Mouse (Mus musculus): ENCODE data around the gene Cabin1. TPM values are rescaled to one million over a fixed set of nuclear protein-coding genes. Genes with fewer than 3 reads are reported as not detected.

Cabin1 gene
- polyA plus RNA-seq, 2 experiments: 32.3 to 42.6 TPM

GRCm38 (mm10) chr10:75694567-75694966 lies 69.6 kb downstream of the Cabin1 start:
- Histone ChIP-seq H3K4me2 (replicated peaks; ENCODE audit: low read depth, low read length, severe bottlenecking) (no peak overlapping the region), H3K4me1 (ENCODE audit: control insufficient read depth, insufficient read depth, low read length) (no peaks in the 10 kb centered on the region), H3K36me3 (ENCODE audit: control insufficient read depth, insufficient read depth, low read length) (peaks cover 86% of the 10 kb centered on the region), H3K27me3 (ENCODE audit: control insufficient read depth, insufficient read depth, low read length) (no peaks in the 10 kb centered on the region), H3K9me3 (ENCODE audit: control insufficient read depth, low read length) (no peaks in the 10 kb centered on the region), H3K27ac (replicated peaks; ENCODE audit: low read depth, low read length) (no peak overlapping the region), H3K9ac (ENCODE audit: low read depth, low read length, severe bottlenecking) (no peak overlapping the region), H3K4me3 (replicated peaks; ENCODE audit: low read length) (no peak overlapping the region)
- TF ChIP-seq POLR2A (IDR thresholded peaks at IDR 0.05; ENCODE audit: borderline replicate concordance, extremely low read depth, insufficient read depth, insufficient read length): no peak
- WGBS: 97% methylated on average over 9 of the region's 9 CpGs
- ATAC-seq (ENCODE audit: low FRiP score, low read depth) (no peak), DNase-seq (ENCODE audit: low spot score) (no peak)

- Histone ChIP-seq H3K9ac (ENCODE audit: low read depth, low read length, severe bottlenecking) (no peak overlapping the region), H3K27ac (replicated peaks; ENCODE audit: low read depth, low read length) (no peak overlapping the region), H3K9me3 (ENCODE audit: control insufficient read depth, low read length) (no peaks in the 10 kb centered on the region), H3K36me3 (ENCODE audit: control insufficient read depth, insufficient read depth, low read length) (peaks cover 82% of the 10 kb centered on the region), H3K27me3 (ENCODE audit: control insufficient read depth, insufficient read depth, low read length) (no peaks in the 10 kb centered on the region), H3K4me3 (replicated peaks; ENCODE audit: low read length) (no peak overlapping the region), H3K4me1 (ENCODE audit: control insufficient read depth, insufficient read depth, low read length) (no peaks in the 10 kb centered on the region), H3K4me2 (replicated peaks; ENCODE audit: low read depth, low read length, severe bottlenecking) (no peak overlapping the region)
- WGBS: 73% methylated on average over 11 of the region's 11 CpGs
- DNase-seq (ENCODE audit: low spot score): no peak
- no peak for TF ChIP-seq POLR2A (IDR thresholded peaks at IDR 0.05; ENCODE audit: borderline replicate concordance, extremely low read depth, insufficient read depth, insufficient read length)
- ATAC-seq (ENCODE audit: low FRiP score, low read depth): no peak
Observed at GRCm38 (mm10) chr10:75693451-75694233, 70.5 kb downstream of the Cabin1 start.

- no peak for DNase-seq (ENCODE audit: low spot score)
- Histone ChIP-seq H3K27me3 (ENCODE audit: control insufficient read depth, insufficient read depth, low read length) (no peaks in the 10 kb centered on the region), H3K4me1 (ENCODE audit: control insufficient read depth, insufficient read depth, low read length) (no peaks in the 10 kb centered on the region), H3K9me3 (ENCODE audit: control insufficient read depth, low read length) (no peaks in the 10 kb centered on the region), H3K4me2 (replicated peaks; ENCODE audit: low read depth, low read length, severe bottlenecking) (no peak overlapping the region), H3K27ac (replicated peaks; ENCODE audit: low read depth, low read length) (no peak overlapping the region), H3K9ac (ENCODE audit: low read depth, low read length, severe bottlenecking) (no peak overlapping the region), H3K4me3 (replicated peaks; ENCODE audit: low read length) (no peak overlapping the region), H3K36me3 (ENCODE audit: control insufficient read depth, insufficient read depth, low read length) (peaks cover 51% of the 10 kb centered on the region)
- TF ChIP-seq POLR2A (IDR thresholded peaks at IDR 0.05; ENCODE audit: borderline replicate concordance, extremely low read depth, insufficient read depth, insufficient read length): no peak
- WGBS: 89% methylated on average over 2 of the region's 2 CpGs
- ATAC-seq (ENCODE audit: low FRiP score, low read depth): no peak
Observed at GRCm38 (mm10) chr10:75688598-75688997, 75.5 kb downstream of the Cabin1 start.

- Histone ChIP-seq H3K27ac (replicated peaks; ENCODE audit: low read depth, low read length) (no peak overlapping the region), H3K27me3 (ENCODE audit: control insufficient read depth, insufficient read depth, low read length) (no peaks in the 10 kb centered on the region), H3K9ac (ENCODE audit: low read depth, low read length, severe bottlenecking) (no peak overlapping the region), H3K4me1 (ENCODE audit: control insufficient read depth, insufficient read depth, low read length) (no peaks in the 10 kb centered on the region), H3K4me2 (replicated peaks; ENCODE audit: low read depth, low read length, severe bottlenecking) (no peak overlapping the region), H3K36me3 (ENCODE audit: control insufficient read depth, insufficient read depth, low read length) (peaks cover 48% of the 10 kb centered on the region), H3K9me3 (ENCODE audit: control insufficient read depth, low read length) (no peaks in the 10 kb centered on the region), H3K4me3 (replicated peaks; ENCODE audit: low read length) (no peak overlapping the region)
- DNase-seq (ENCODE audit: low spot score) (no peak), ATAC-seq (ENCODE audit: low FRiP score, low read depth) (no peak)
- TF ChIP-seq POLR2A (IDR thresholded peaks at IDR 0.05; ENCODE audit: borderline replicate concordance, extremely low read depth, insufficient read depth, insufficient read length): no peak
- WGBS: 79% methylated on average over 4 of the region's 4 CpGs
Observed at GRCm38 (mm10) chr10:75686724-75687123, 77.4 kb downstream of the Cabin1 start.

GRCm38 (mm10) chr10:75684035-75685004 lies 79.8 kb downstream of the Cabin1 start:
- Histone ChIP-seq H3K9me3 (ENCODE audit: control insufficient read depth, low read length) (no peaks in the 10 kb centered on the region), H3K27ac (replicated peaks; ENCODE audit: low read depth, low read length) (no peak overlapping the region), H3K4me2 (replicated peaks; ENCODE audit: low read depth, low read length, severe bottlenecking) (no peak overlapping the region), H3K4me3 (replicated peaks; ENCODE audit: low read length) (no peak overlapping the region), H3K9ac (ENCODE audit: low read depth, low read length, severe bottlenecking) (no peak overlapping the region), H3K4me1 (ENCODE audit: control insufficient read depth, insufficient read depth, low read length) (no peaks in the 10 kb centered on the region), H3K36me3 (ENCODE audit: control insufficient read depth, insufficient read depth, low read length) (peaks cover 41% of the 10 kb centered on the region), H3K27me3 (ENCODE audit: control insufficient read depth, insufficient read depth, low read length) (no peaks in the 10 kb centered on the region)
- DNase-seq (ENCODE audit: low spot score) (no peak), ATAC-seq (ENCODE audit: low FRiP score, low read depth) (no peak)
- 67% methylated on average over 12 of the region's 12 CpGs for WGBS
- no peak for TF ChIP-seq POLR2A (IDR thresholded peaks at IDR 0.05; ENCODE audit: borderline replicate concordance, extremely low read depth, insufficient read depth, insufficient read length)
